Mouse (Mus musculus) heart, embryonic 10.5 days (tissue): Measurements from ENCODE around the gene Prss33. TPM values are rescaled to one million over a fixed set of nuclear protein-coding genes. Genes with fewer than 3 reads are reported as not detected.
A peak's percentile ranks its signal among the peaks of the same experiment; 100 is the strongest.

ENCODE experiments used
- DNase-seq: peaks from one replicate; pipeline ENCODE4 v3.0.0-alpha.2; 2017; ENCODE audit warnings: low spot score
- H3K27ac ChIP-seq: fragments of 300-500 bp; sonication (generic); 2 replicates; pipeline ENCODE4 v1.5.1; 2016; ENCODE audit warnings: mild to moderate bottlenecking
- H3K27me3 ChIP-seq: fragments of 300-500 bp; sonication (generic); 2 replicates; pipeline ENCODE4 v1.6.1; 2016; ENCODE audit warnings: mild to moderate bottlenecking; ENCODE audit not compliant: poor library complexity, insufficient read depth, severe bottlenecking
- H3K36me3 ChIP-seq: fragments of 300-500 bp; sonication (generic); 2 replicates; pipeline ENCODE4 v1.6.1; 2016; ENCODE audit warnings: mild to moderate bottlenecking, moderate library complexity
- H3K4me1 ChIP-seq: fragments of 300-500 bp; sonication (generic); 2 replicates; pipeline ENCODE4 v1.6.1; 2016; ENCODE audit warnings: mild to moderate bottlenecking
- H3K4me3 ChIP-seq: fragments of 300-500 bp; sonication (generic); 2 replicates; pipeline ENCODE4 v1.5.1; 2016; ENCODE audit warnings: mild to moderate bottlenecking, moderate library complexity
- H3K9me3 ChIP-seq: fragments of 300-500 bp; sonication (generic); 2 replicates; pipeline ENCODE4 v1.6.1; 2016; ENCODE audit warnings: mild to moderate bottlenecking, moderate library complexity
- WGBS: fragments of 180-500 bp; shearing (Covaris S2); methylation state at CpG from one replicate; pipeline ENCODE4 v1.1.7; 2016; 5-methylcytosine and 5-hydroxymethylcytosine counted together
- polyA plus RNA-seq: library from polyadenylated mRNA; unstranded; fragments of >200 nt; fragmentation: Nextera tagmentation; extraction: Ambion mirVana; gene quantifications from 2 replicates; pipeline ENCODE4 v1.2.1, GENCODE M21; 2016

The Prss33 gene
- polyA plus RNA-seq, 1 experiment from 2014 or later: not detected

DNA sequence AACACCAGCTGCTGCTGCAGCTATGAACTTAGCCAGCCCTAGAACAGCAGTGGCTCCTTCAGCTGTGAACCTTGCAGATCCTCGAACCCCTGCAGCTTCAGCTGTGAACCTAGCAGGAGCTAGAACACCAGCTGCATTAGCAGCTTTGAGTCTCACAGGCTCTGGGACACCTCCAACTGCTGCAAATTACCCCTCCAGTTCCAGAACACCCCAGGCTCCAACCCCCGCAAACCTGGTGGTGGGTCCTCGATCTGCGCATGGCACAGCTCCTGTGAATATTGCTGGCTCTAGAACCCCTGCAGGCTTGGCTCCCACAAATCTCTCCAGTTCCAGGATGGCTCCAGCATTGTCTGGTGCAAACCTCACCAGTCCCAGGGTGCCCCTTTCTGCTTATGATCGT, 15.1 kb downstream of the Prss33 start:
- H3K27me3 ChIP-seq: no peaks in the 10 kb centered on the region
- H3K9me3 ChIP-seq: peaks cover 8% of the 10 kb centered on the region; the same call in 1 of the 2 replicates
- no peak for DNase-seq
- no peak overlapping the region; the same call in 1 of the 2 replicates for H3K4me3 ChIP-seq
- 97% methylated on average over 5 of the region's 5 CpGs for WGBS
- peaks cover 12% of the 10 kb centered on the region; the same call in 1 of the 2 replicates for H3K4me1 ChIP-seq
- H3K36me3 ChIP-seq: peaks cover 100% of the 10 kb centered on the region
- H3K27ac ChIP-seq: no peak overlapping the region; the same call in 1 of the 2 replicates

DNA sequence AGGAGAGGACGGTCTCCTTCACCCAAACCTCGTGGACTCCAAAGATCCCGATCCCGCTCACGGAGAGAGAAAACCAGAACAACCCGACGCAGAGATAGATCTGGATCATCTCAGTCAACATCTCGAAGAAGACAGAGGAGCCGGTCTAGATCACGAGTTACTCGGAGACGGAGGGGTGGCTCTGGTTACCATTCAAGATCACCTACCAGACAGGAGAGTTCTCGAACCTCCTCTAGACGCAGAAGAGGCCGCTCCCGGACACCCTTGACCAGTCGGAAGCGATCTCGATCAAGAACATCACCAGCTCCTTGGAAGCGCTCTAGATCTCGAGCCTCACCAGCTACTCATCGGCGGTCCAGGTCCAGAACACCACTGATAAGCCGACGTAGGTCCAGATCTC, 16.6 kb downstream of the Prss33 start:
- no peaks in the 10 kb centered on the region for H3K27me3 ChIP-seq
- WGBS: 97% methylated on average over 25 of the region's 25 CpGs
- no peak overlapping the region for H3K4me3 ChIP-seq

DNA sequence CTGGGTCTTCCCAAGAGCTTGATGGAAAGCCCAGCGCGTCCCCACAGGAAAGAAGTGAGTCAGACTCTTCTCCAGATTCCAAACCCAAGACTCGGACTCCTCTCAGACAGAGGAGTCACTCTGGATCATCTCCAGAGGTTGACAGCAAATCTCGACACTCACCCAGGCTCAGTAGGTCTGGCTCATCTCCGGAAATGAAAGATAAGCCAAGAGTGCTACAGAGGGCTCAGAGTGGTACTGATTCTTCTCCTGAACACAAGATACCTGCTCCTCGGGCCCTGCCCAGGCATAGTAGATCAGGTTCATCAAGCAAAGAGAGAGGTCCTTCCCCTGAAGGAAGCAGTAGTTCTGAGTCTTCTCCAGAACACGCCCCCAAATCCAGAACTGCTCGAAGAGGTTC, 17.3 kb downstream of the Prss33 start:
- peaks cover 100% of the 10 kb centered on the region for H3K36me3 ChIP-seq
- H3K27me3 ChIP-seq: no peaks in the 10 kb centered on the region
- no peak overlapping the region for H3K27ac ChIP-seq
- 94% methylated on average over 8 of the region's 8 CpGs for WGBS
- no peak for DNase-seq
- H3K4me3 ChIP-seq: no peak overlapping the region
- H3K4me1 ChIP-seq: peaks cover 12% of the 10 kb centered on the region; the same call in 1 of the 2 replicates
- peaks cover 12% of the 10 kb centered on the region; the same call in 1 of the 2 replicates for H3K9me3 ChIP-seq

More for the DNA sequence above, 16.6 kb downstream of the Prss33 start:
- peaks cover 100% of the 10 kb centered on the region for H3K36me3 ChIP-seq
- DNase-seq: no peak
- peaks cover 12% of the 10 kb centered on the region; the same call in 1 of the 2 replicates for H3K4me1 ChIP-seq
- H3K9me3 ChIP-seq: peaks cover 12% of the 10 kb centered on the region; the same call in 1 of the 2 replicates
- H3K27ac ChIP-seq: no peak overlapping the region

DNA sequence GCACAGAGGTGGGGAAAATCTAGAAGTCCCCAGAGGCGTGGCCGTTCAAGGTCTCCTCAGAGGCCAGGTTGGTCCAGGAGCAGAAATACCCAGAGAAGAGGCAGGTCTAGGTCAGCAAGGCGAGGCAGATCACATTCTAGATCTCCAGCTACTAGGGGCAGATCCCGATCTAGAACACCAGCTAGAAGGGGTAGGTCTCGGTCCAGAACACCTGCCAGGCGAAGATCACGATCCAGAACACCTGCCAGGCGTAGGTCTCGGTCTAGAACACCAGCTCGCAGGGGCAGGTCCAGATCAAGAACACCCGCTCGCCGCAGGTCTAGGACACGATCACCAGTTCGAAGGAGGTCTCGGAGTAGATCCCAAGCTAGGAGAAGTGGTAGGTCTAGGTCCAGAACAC, 20.2 kb downstream of the Prss33 start:
- Histone ChIP-seq H3K9me3 (peaks cover 12% of the 10 kb centered on the region; the same call in 1 of the 2 replicates), H3K4me3 (no peak overlapping the region), H3K27ac (no peak overlapping the region), H3K27me3 (no peaks in the 10 kb centered on the region), H3K36me3 (peaks cover 99% of the 10 kb centered on the region), H3K4me1 (no peaks in the 10 kb centered on the region)
- 98% methylated on average over 16 of the region's 16 CpGs for WGBS
- no peak for DNase-seq

DNA sequence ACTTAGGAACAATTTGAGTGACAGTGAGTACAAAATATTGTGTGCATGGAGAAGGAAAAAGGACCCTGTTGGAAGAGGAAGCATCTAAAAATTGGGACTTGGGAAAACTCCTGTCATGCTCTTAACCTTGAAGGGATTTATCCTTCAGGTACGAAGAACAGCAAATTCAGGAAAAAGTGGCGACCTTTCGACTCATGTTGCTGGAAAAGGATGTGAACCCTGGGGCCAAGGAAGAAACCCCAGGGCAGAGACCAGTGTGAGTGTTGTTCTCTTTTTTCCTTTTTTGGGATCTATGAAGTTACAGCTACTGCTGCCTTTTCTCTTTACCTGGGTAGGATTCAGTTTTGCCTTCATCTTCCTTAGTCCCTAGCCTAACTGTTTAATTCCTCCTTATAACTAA, 27.9 kb downstream of the Prss33 start:
- 93% methylated on average over 3 of the region's 3 CpGs for WGBS
- Histone ChIP-seq H3K27me3 (no peaks in the 10 kb centered on the region), H3K4me3 (no peak overlapping the region), H3K27ac (no peak overlapping the region), H3K4me1 (peaks cover 16% of the 10 kb centered on the region), H3K9me3 (no peaks in the 10 kb centered on the region), H3K36me3 (peaks cover 62% of the 10 kb centered on the region)
- no peak for DNase-seq

DNA sequence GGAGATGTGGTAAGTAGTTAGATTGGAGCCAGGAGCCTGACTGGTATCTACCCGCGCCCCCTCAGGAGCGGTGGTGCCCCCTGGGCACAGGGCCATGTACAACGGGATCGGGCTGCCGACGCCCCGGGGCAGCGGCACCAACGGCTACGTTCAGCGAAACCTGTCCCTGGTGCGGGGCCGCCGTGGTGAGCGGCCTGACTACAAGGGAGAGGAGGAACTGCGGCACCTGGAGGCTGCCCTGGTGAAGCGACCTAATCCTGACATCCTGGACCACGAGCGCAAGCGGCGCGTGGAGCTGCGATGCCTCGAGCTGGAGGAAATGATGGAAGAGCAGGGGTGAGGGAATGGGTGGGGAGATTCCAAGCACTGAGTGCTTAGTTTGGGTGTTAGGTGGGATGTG, 29.0 kb downstream of the Prss33 start:
- H3K9me3 ChIP-seq: no peaks in the 10 kb centered on the region
- 85% methylated on average over 25 of the region's 25 CpGs for WGBS
- H3K36me3 ChIP-seq: peaks cover 52% of the 10 kb centered on the region
- H3K27ac ChIP-seq: no peak overlapping the region
- no peak for DNase-seq
- peak overlapping the region; percentile 23; the same call in 1 of the 2 replicates for H3K4me3 ChIP-seq
- no peaks in the 10 kb centered on the region for H3K27me3 ChIP-seq
- peaks cover 19% of the 10 kb centered on the region for H3K4me1 ChIP-seq

DNA sequence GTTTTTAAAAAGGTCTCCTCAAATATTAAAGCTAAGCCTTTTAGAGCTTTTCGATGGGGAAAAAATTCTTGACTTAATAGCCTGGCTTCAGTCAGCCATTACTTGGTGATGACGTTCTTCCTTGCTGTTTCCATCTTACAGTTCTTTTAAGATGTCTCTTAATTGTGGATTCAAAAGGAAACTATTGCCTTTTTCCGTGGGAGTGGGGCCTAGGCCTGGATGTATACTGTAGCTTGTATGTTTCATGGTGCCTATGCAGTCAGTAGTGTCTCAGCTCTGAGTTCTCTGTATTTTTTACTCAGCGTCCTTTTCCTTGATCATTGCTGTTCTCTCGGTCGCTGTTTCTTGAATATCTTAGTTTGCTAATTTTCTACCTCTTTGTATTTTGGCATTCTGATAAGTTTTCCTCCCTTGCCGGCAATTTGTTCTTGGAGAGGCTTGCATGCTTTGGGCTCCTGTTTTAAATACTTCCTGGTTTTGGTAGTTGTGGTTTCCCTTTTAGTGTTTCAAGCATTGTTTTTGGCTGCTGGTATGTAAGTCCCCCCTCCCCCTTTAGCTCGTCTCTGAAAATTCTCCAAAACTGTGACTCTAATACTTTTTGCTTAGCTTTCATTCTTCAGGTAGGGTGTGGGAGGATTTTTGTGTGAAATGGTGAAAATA, 31.3 kb downstream of the Prss33 start:
- H3K4me1 ChIP-seq: peaks cover 22% of the 10 kb centered on the region
- H3K27me3 ChIP-seq: no peaks in the 10 kb centered on the region
- H3K27ac ChIP-seq: peak overlapping the region; percentile 98
- DNase-seq: no peak
- H3K36me3 ChIP-seq: peaks cover 28% of the 10 kb centered on the region
- 5% methylated on average over 8 of the region's 8 CpGs for WGBS
- no peaks in the 10 kb centered on the region for H3K9me3 ChIP-seq
- H3K4me3 ChIP-seq: peak overlapping the region; percentile 98

DNA sequence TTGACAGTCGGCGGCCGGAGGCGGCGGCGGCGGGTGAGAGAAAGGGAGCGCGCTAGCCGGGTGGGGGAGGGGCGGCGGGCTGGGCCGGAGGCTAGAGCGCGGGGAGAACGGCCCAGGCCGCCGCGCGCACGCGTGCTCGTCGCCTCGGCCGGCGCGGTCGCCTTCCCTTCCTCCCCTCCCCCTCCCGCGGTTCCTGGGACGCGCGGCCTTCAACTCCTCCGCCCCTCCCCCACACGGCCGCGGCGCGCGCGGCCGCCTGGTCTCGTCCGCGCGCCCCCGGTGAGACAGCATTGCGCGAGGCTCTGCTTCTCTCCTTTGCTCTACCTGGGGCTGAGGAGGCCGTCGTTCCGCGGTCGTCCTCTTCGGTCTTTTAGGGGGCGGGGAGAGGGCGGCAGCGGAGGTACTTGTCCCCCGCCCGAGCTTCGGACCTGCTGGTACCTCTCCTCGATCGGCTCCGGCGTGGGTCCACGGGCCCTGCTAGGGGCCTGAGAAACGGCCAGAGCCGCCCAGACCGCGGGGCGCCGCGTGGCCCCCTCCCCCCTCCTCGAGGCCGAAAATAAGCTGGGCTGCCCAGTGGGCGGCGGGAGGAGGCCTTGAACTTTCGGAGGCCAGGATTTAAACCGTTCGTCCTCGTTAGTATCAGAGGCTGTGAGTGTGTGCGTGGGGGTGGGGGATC, 32.4 kb downstream of the Prss33 start:
- no peaks in the 10 kb centered on the region for H3K9me3 ChIP-seq
- no peaks in the 10 kb centered on the region for H3K27me3 ChIP-seq
- WGBS: under 1% methylated on average over 76 of the region's 83 CpGs
- peaks cover 18% of the 10 kb centered on the region for H3K36me3 ChIP-seq
- peaks cover 22% of the 10 kb centered on the region for H3K4me1 ChIP-seq
- H3K27ac ChIP-seq: peak overlapping the region; percentile 98
- H3K4me3 ChIP-seq: peak overlapping the region; percentile 98
- peak; percentile 92 for DNase-seq

DNA sequence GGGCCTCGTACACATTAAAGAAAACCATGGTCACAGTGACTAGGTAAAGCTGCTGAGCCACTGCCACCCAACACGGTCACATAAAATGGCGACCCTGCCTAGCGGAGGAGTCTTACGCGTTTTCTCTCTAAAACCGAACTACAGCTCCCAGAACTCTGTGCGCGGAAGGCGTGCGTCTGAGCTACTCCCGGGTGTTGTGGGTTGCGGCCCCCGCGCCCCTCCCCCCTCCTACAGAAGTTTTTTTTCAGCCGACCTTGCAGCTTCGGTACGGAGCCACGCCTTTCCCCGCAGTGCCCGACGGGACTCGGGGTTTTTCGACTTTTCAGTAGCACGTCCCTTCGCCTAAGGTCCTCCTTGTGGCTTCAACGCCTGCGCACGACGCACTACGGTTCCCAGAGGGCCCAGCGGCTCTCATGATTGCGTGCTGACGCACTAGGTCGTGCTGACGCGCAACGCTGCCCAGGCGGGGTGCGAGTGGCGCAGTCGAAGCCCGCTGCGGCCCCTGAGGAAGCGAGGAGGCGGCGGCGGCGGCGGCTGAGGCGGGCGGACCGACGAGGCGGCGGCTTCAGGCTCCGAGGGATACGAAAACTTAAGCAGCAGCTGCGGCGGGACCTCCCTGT, 33.0 kb downstream of the Prss33 start:
- Histone ChIP-seq H3K36me3 (peaks cover 13% of the 10 kb centered on the region), H3K27me3 (no peaks in the 10 kb centered on the region), H3K27ac (peak overlapping the region; percentile 98), H3K4me1 (peaks cover 22% of the 10 kb centered on the region), H3K4me3 (peak overlapping the region; percentile 98), H3K9me3 (no peaks in the 10 kb centered on the region)
- peak; percentile 99 for DNase-seq
- under 1% methylated on average over 60 of the region's 60 CpGs for WGBS

DNA sequence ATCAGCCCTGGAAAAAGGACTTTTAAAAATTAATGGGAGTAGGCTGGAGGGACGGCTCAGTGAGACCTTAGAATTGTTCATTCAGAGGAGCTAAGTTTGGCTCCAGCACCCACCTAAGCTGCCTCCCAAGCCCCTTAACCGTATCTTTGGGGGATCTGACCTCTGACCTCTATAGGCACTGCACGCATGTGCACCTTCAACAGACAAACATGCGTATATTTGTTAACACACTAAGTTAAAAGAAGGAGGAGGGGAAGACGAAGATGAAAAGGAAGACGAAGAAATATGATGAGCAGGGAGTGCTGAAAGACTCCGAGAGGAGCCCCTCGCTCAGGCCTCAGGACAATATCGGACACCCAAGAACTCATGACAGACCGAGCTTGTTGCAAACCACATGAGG, 34.2 kb downstream of the Prss33 start:
- no peaks in the 10 kb centered on the region for H3K9me3 ChIP-seq
- DNase-seq: no peak
- H3K27me3 ChIP-seq: no peaks in the 10 kb centered on the region
- WGBS: 93% methylated on average over 10 of the region's 10 CpGs
- H3K36me3 ChIP-seq: peaks cover 4% of the 10 kb centered on the region; the same call in 1 of the 2 replicates
- H3K4me3 ChIP-seq: no peak overlapping the region
- H3K4me1 ChIP-seq: peaks cover 16% of the 10 kb centered on the region; the same call in 1 of the 2 replicates
- no peak overlapping the region for H3K27ac ChIP-seq

DNA sequence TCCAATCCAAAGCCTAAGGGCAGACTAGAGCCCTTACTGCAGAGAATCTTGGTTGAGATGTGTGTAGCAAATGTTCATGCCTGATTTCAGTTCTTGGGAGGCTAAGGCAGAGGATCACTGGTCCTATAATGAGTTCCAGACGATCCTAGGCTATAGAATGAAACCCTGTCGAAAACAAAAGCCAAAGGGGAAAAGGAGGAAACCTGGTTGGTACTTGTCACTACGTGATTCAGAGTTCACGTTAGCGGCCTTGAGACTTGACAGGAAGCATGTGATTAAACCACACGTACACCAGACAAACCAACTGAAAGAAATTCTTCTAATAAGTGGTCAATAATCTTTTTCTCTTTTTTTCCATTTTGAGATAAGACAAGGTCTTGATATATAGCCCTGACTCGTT, 38.5 kb downstream of the Prss33 start:
- no peaks in the 10 kb centered on the region for H3K9me3 ChIP-seq
- DNase-seq: no peak
- 68% methylated on average over 7 of the region's 7 CpGs for WGBS

DNA sequence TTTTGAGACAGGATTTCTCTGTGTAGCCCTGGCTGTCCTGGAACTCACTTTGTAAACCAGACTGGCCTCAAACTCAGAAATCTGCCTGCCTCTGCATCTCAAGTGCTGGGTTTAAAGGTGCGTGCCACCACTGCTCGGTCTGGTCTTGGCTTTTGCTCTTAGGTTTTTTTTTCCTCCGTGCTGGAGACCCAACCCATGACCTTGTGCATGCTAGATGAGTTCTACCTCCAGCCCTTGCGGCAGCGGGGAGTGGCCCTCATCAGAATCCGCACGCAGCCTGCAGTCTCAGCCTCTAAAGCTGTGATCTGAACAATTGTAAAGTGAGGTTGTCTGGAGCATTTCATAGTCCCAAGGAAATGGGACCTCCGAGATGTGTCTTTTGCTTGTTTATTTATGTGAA, 40.5 kb downstream of the Prss33 start:
- peaks cover 4% of the 10 kb centered on the region; the same call in 1 of the 2 replicates for H3K36me3 ChIP-seq
- H3K9me3 ChIP-seq: no peaks in the 10 kb centered on the region
- H3K27me3 ChIP-seq: no peaks in the 10 kb centered on the region
- 88% methylated on average over 8 of the region's 8 CpGs for WGBS
- no peak overlapping the region for H3K4me3 ChIP-seq
- DNase-seq: no peak
- H3K27ac ChIP-seq: no peak overlapping the region
- H3K4me1 ChIP-seq: peaks cover 9% of the 10 kb centered on the region

More for the DNA sequence above, 38.5 kb downstream of the Prss33 start:
- H3K4me3 ChIP-seq: no peak overlapping the region
- H3K4me1 ChIP-seq: peaks cover 5% of the 10 kb centered on the region; the same call in 1 of the 2 replicates
- H3K27me3 ChIP-seq: no peaks in the 10 kb centered on the region
- H3K27ac ChIP-seq: no peak overlapping the region
- peaks cover 4% of the 10 kb centered on the region; the same call in 1 of the 2 replicates for H3K36me3 ChIP-seq

DNA sequence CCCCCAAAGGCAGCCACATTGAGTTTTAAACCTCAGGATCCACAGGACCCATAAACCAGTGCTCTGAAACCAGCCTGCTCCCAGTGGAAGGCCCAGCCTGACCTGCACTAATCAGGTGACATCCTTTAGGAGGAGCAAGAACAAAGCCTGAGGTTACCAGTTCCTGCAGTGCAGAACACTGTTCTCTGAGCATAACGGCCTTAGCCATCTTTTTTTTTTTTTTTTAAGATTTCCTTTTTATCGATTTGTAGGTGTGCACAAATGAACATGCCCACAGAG, 44.8 kb downstream of the Prss33 start:
- no peaks in the 10 kb centered on the region for H3K9me3 ChIP-seq
- no peak for DNase-seq
- H3K4me3 ChIP-seq: peak overlapping the region; percentile 64
- H3K4me1 ChIP-seq: peaks cover 21% of the 10 kb centered on the region
- H3K27me3 ChIP-seq: no peaks in the 10 kb centered on the region
- WGBS: 64% methylated on average over 2 of the region's 2 CpGs
- H3K27ac ChIP-seq: peak overlapping the region; percentile 95
- no peaks in the 10 kb centered on the region for H3K36me3 ChIP-seq
